Mouse (Mus musculus): ENCODE measurements around the gene Plekha8.

The Plekha8 gene

DNA sequence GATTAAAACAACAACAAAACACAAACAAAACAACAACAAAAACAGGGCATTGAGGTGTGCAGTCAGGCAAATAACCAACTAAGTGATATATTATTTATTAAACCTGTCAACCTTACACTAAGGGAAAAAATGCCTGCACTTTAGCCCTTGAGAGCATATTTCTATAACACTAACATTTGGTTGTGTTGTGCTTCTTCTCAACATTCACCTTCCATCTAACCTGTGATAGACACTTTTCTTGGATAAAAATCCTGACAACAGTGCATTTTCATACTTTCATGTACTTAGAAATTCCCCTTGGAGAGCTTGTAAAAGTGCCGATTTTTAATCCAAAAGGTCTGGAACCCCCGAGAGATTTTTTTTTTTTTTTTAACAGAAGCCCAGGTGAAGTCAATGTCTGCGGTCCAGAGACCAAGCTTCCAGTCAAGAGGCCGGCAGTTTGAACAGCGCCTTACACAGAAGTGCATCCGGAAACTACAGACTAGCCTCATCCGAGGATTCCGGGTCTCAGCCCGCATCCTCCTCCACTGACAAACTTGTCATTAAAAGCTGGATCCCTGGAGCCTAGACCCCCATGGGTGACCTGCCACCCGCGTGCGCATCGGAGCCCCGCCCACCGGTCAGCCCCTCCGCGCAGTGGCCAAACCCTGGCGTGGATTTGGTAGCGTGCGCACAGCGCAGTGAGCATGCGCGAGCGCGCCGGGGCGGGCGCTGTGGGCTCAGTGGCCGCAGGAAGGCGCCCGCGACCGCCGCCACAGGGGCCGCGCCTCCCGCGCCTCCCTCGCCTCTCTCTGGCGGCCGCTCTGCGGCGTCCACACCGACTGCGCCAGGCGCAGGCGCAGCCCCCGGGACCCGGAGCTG is at the start of gene Plekha8:
TSS of gene Plekha8 (plus strand) at position 643 of the 861 bp plus-strand sequence.
- peak; percentile 93 for DNase-seq

DNA sequence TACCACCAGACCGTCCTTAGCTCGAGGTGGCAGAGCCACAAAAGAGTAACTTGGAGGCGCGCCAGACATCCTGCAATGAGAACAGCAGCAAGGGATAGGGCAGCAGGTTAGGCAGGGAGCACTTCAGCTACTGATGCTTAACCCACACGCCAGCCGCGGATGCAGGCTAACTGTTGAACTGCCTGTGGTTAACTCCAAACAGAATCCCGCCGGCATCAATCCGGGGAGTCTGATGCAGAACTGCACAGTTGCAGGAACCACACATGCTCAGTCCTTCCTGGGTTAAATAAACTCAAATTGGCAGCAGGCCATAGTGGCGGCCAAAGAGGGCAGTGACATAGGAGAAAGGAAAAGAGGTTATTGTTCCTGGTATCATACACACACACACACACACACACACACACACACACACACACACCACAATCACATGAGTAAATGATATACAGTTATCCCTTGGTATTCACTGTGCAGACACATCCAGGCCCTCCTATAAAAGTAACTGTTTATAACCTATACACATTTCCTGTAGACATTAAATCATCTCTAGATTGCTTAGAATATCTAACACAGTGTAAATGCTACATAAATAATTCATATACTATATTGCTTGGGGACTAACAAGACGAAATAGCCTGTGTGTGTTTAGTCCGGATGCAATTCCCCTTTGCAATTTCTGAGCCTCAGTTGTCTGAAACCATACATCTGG is 46.4 kb upstream of the Plekha8 start:
- DNase-seq, result no peak

DNA sequence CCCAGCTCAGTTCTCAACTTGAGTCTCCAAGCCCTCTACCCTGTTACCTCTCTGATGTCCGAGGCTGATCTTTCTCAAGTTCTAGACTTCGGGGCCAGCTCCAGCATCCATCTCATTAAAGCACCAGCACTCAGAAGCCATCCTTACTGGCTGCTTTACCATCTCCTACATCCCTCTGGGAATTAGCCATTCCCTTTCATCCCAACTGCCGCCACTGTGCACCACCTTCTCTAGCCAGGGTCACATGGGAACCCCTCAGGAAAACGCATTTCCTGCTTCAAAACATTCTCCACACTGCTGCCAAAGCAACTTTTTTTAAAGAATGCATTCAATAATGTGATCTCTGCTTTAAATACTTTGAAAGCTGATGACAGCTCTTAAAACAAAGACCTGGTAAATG is 45.6 kb upstream of the Plekha8 start:
- no peak for DNase-seq

DNA sequence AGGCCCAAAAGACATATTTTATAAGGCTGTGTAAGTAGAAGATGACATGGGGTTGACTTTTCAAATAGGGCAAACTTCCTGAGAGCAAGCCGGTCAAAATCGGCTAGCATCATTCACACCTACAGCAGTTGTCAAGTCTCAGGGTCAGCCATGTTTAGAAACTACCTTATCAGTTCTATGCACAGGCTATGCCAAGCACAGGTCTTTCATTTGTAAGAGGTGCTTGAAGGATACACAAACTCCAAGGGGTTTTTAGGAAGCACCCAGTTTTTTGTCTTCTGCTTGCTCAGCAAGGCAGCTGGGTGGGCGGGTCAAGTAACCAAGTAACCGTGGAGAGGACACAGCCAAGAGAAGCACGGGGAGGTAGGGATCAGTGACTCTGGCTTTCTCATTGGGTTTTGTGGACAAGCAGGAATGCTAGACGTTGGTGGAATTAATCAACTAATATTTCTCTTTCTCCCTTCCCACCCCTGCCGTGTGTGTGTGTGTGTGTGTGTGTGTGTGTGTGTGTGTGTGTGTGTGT is 44.0 kb upstream of the Plekha8 start:
- no peak for DNase-seq

DNA sequence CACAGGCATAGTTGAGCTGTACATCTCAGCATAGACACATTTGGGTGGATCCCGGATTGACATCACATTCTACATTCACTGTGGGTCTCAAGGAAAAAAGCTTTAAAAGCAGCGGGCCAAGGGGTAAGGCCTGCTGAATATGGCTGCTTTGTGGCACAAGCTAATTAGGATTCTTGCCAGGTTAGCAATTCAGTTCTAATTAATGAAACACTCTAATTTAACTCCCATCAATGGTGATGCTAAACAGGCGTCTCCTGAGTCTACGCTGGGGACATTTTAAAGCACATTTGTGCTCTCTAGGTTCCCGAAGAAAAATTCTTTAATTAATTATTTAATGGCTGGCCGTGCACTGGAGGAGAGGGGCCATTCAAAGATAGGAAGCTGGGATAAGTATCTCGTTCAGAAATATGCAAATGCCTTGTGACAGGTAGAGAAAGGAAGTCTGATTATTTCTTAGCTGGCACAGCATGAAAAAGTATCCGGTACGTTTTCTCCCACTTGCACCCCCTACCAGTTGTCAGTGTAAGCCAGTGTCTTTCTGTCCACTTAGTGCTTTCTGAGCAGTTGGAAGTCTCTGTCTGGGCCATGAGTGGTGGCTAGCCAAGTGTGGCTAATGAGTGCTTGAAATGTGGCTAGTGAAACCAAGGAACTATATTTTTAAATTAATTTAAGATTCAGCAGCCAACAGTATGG is 42.0 kb upstream of the Plekha8 start:
- DNase-seq, result no peak

DNA sequence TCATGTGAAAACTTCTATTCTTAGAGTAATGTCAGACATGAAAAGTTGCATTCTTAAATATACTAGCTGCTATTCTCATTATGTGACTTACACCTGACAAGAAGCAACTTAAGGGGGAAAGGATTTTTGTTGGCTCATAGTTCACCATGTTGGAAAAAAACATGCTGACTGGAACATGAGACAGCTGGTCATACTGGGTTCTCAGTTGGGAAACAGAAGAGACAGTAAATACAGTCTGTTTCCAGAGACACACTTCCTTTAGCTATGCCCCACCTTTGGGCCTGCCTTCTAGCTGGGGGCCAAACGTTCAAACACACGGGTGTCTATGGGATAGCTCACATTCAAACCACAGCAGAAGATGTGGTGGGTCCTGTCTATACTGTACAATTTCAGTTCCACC is 41.3 kb upstream of the Plekha8 start:
- DNase-seq, result no peak

DNA sequence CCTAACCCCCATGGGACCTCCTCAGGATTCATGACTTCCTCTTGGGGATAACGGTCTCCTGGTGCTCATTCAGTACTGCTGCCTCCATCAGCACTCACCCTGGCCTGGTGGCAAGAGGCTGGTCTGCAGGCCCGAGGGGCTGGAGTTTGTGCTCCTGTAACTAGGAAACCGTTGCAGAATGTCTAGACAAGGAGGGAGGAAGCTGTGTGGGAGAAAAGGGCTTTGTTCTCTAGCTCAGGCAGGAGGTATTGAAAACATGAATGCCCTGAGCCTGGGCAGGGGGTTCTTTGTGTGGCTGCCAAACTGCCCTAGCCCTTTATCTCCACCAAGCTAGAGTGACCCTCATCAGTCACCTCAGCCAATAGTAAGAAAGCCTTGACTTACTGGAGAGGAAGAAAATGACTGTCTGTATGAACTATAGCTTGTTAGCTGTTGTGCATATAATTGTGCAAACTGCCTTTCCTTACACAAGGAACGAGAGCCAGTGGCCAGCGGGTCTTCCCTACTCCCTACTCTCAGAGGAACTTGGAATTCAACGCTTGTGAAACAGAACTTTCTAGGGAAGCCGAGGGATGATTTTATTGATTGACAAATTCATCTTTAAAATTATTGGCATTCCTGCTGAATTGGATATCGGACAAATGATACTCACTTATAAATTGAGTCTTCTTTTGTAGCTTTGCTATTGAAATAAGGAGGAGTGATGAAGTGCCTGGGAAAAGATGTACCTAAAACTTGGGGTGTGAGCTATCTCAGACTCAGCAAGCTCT is 40.4 kb upstream of the Plekha8 start:
- DNase-seq, result no peak

DNA sequence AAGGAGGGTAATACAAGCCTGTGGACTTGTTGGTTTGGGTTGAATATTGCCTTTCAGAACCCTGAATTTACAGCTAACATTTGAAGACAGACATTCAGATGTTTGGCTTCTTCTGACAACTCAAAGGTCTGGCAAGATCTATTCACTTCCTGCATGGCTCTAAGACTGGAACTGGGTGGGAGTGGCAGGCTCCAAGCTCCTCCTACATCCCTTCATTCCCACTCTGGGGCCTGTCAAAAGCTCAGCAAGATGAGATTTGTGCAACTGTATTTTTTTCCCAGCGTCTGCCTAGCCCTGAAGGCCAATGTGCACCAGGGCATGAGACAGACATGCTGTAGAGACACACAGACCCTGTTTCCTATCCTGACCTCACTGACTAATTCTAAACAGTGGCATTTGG is 39.1 kb upstream of the Plekha8 start:
- no peak for DNase-seq

DNA sequence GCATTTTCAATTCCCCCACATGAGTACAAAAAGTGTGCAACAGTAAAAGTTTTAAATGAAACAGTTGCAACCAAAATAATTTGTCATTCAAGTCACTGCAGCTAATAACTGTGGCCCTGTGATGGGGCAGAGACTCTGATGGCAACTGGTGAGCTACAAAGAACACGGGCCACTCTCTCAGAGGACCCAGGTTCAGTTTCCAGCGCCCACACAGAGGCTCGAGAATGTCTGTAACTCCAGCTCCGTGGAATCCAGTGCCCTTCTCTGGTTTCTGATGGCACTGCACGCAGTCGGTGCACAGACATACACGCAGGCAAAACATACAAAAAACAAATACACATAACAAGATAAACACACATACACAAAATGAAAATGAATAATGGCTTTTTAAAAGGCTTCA is 37.2 kb upstream of the Plekha8 start:
- no peak for DNase-seq

DNA sequence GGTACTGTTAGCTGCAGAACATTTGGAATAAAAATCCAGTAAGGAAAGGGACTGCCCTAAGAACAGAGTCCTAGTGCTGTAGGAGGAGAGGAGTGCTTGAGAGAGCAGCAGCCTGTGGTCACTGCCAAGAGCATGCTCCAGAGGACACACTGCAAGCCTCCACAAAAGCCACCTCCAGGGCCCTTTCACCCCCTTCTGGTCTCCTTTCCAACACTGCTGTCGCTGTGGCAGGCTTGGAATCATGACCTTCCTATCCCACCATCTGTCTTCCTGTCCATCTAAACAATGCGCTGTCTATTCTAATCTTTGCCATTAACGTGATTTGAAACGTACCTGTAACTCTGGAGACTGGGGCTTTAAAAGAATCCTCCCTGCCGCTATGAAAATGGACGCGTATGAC is 36.4 kb upstream of the Plekha8 start:
- no peak for DNase-seq

DNA sequence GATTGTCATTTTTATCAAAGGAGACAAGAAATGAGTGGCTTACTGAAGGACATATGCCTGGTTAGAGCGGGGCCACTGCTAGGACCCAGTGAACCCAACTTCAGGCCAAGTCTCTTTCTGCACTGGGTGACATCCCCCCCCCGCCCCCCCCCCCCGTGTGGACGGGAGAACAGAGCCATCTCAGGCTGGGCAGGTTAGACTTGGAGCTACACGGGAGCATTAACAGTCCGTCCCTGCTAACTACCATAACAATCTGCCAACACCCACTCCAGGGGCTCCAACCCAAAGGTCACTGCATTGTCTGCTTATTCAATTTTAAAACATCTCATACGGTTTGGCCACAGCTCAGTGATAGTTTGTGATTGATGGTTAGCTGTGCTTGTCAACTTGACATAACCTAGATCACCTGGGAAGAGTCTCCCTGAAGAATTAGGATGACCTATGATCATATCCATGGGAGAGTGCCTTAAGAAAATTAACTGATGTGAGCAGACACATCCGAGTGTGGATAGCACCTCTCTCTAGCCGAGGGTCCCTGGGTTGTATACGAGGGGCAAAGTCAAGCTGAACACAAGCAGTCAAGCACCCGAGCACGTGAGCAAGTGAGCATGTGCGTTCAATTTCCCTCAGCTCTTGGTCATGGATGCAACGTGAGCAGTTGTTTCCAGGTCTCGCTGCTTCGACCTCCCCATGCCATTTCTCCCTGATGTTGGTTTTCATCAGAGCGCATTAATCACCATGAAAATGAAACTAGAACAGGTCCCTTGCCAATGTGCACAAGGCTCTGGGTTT is 32.7 kb upstream of the Plekha8 start:
- DNase-seq, result no peak

DNA sequence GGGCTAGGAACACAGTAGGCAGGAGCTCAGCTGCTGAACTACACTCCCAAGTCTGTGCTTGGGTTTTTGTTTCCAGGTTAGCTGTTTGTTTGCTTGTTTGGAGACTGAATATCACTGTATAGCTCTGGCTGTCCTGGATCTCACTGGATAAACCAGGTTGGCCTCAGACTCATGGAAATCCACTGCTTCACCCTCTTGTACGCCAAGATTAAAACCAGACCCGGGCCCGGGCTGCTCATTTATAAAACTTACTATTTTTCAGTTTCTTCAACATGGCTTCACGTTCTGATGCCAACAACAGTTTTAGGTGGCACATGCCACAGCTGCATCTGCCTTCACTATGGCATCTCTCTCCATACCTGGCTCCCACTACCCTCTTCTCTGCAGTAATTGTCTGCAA is 31.4 kb upstream of the Plekha8 start:
- no peak for DNase-seq

DNA sequence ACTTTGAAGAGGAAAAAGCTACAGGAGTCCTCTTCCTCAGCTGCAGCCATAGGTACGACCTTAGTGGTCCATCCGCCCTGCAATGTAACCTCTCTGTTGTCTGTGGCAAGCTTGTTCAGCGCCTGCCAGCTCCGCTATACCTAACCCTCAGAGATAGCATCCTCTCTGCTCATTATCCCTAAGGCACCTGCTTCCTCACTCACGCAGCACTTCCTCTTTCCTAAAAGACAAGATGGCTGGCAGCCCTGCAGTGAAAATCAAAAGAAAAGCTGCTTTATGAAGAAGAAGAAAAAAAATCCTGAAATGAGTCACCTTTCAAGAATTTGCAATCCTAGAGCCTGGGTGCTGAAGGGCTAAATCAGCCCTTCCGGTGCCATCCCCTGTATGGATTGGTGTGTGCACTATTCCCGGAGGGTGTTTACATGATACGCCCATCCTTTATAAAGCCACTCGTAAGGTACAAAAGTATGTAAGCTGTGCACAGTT is 30.4 kb upstream of the Plekha8 start:
- DNase-seq, result no peak

DNA sequence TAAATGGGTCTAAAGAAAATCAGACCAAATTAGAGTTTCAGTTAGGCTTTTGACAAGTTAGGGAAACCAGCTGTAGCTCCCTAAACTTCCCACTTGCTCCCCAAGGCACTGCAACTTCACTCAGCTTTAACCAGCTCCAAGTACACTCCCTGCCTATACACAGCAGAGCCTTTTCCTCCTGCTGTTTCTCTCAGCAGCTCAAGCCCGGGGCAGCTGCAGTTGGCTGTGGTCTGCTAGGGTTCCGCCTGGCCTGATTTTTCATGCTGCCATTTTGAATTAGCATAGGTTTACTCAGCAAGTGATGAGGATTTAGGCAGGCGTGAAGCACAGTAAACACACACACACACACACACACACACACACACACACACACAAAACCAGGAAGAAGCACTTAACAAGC is 29.9 kb upstream of the Plekha8 start:
- peak; percentile 27 for DNase-seq

DNA sequence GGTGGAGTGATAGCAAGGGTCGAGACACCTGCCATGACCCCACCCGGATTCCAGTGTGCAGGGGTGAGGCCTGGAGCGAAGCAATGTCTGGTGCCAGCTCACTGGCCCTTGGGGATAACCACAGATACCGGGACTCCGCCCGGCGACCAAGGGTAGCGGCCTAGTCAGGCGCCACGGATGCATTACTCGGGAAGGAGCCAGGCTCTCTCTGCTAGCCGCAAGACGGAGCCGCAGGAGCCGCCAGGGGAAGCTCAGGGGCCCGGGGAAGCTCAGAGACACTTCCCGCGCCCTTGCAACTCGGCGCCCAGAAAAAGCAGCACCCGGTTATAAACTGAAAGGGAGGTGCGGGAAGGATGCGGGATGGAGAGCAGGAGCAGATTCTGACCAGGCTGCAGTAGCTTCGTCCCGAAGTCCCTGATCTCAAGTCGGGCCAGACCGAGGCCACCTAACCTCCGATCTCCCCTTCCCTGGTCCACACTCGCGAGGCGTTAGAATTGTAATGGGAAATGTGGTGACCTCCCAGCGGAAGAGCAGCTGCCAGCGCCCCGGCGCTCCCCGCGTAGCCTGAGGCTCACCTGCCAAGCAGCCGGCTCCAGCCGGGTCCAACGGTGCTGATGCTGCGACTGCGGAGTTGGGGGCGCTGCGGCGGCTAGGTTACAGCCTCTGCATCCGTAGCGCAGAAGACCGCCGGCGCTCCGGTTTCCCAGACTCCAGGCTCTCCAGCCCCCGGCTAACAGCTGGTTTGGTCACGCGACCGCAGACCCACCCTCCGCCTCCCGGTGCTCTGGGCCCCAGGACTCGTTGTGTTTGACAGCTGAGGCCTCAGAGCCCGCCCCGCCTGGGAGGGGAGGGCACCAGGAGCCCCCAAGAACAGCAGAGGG is 29.0 kb upstream of the Plekha8 start, which contains the start of gene Scrn1:
TSS of gene Scrn1 (minus strand) at position 825 of the 881 bp plus-strand sequence.
- peak; percentile 87 for DNase-seq

DNA sequence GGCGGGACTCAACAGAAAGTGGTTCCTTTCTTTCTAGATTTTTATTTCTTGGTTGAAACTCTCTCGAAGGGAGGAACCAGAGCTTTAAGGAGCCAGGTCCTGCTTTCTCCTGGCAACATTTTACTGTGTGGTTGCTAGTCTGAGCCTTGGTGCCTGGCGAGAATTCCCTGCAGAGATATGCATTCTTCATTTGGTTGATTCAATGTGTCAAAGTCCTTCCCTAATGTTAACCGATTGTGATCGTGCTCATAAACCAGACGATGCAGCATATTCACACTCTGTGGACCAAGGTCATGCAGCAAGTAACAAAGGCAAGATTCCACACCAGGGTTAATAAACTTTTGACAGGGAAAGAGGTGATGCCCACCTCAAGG is 28.4 kb upstream of the Plekha8 start:
- DNase-seq, result no peak

DNA sequence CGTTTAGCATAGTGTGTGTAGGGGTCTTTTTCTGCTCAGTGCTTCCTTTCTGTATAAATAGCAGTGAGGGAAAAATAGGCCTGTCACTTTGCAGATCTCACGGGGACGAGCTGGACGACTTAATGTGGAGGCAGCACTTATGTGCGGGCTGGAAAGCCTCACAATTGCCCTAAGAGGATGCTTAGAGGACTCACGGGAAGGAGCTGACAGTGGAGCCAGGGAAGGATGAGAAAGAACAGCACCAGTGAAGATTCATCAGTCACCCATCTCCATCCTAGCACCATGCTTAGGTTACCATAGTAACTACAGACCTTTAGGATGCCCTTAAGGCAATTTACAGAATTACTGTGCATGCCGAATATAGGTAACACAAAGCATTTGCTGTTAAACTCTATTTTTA is 25.1 kb upstream of the Plekha8 start:
- DNase-seq, result no peak

DNA sequence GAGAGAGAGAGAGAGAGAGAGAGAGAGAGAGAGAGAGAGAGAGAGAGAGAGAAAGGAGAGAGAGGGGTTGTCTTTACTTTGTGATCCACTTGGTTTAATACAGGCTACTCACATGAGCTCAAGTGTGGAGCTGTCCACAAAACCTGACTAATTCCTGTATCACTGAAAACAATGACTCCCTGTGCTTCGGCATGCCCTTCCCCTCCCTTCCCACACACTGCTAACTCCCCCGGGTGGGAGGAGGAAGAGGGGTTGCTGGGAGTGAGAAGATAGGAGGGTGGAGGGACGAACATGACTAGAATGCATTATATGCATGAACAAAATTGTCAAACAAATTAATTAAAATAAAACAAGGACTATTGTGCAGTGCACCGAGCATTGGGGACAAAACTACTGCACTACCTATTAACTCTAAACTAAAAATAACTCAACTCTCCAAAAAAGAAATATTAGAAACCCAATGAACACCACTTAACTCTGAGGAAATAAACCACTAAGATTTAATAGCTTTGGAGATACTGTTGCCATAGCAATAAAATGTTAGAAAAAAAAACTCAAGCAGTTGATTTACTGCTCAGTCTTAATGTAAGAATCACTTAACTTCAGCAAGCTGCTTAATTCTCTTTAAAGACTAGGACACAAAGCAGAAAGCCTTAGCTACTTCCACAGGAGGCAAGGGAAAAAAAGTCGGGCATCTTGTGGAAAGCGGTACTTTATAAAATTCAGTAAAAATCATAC is 21.5 kb upstream of the Plekha8 start:
- DNase-seq, result no peak

DNA sequence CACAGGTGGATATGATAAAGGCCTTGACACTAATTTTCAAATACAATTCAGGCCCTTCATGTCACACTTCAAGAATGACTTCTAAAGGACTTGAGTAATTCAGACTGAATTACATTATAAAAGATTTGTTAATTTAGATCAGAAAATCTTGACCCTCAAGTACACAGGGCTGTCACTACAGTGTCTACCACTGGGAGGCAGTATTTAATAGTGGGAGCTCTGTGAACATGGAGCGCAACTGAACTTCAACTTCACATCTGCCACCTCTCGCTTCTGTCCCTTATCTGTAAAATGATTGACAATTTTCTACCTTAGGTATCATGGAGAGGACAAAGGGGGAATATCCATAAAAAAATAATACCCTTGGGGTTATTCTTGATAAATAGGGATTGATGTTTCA is 8.7 kb upstream of the Plekha8 start:
- peak; percentile 54 for DNase-seq

DNA sequence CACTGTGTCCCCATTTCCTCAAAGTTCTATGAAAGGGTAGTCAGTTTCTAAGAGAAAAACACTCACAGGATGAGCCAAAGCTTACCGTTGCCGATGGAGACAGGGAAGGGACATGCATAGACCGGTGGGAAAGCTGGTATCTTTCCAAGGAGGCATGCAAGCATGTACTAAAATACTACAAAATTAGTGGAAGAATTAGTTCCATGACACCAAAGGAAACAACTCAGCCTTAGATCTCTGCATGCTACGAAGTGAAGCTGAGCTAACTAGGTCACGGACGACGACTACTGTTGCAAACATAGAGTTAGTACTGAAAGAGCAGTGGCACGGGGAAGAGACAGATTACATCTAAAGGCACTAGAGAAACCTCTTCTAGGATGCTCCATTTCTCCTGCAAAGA is 8.0 kb upstream of the Plekha8 start:
- DNase-seq, result no peak
